Mouse (Mus musculus): ENCODE results near the gene Podxl2. TPM values are rescaled to one million over a fixed set of nuclear protein-coding genes. Genes with fewer than 3 reads are reported as not detected.

Gene Podxl2
- polyA plus RNA-seq, 1 experiment from 2014 or later, result 126 TPM

- Histone ChIP-seq H3K36me3 (peaks cover 47% of the 10 kb centered on the region), H3K27me3 (no peaks in the 10 kb centered on the region), H3K27ac (replicated peaks) (no peak overlapping the region), H3K9me3 (replicated peaks) (no peaks in the 10 kb centered on the region), H3K4me2 (replicated peaks) (no peak overlapping the region), H3K9ac (no peak overlapping the region), H3K4me3 (replicated peaks) (no peak overlapping the region), H3K4me1 (peaks cover 13% of the 10 kb centered on the region)
- 88% methylated on average over 28 of the region's 28 CpGs for WGBS
- no peak for ATAC-seq (ENCODE audit: insufficient number of reproducible peaks, low FRiP score, low TSS enrichment, low read depth)
These were observed 38.5 kb downstream of the Podxl2 start for GRCm38 (mm10) chr6:88836178-88836819.

GRCm38 (mm10) chr6:88835047-88835446, 39.8 kb downstream of the Podxl2 start:
- 55% methylated on average over 5 of the region's 5 CpGs for WGBS
- H3K9me3 ChIP-seq (replicated peaks), result no peaks in the 10 kb centered on the region

DNA sequence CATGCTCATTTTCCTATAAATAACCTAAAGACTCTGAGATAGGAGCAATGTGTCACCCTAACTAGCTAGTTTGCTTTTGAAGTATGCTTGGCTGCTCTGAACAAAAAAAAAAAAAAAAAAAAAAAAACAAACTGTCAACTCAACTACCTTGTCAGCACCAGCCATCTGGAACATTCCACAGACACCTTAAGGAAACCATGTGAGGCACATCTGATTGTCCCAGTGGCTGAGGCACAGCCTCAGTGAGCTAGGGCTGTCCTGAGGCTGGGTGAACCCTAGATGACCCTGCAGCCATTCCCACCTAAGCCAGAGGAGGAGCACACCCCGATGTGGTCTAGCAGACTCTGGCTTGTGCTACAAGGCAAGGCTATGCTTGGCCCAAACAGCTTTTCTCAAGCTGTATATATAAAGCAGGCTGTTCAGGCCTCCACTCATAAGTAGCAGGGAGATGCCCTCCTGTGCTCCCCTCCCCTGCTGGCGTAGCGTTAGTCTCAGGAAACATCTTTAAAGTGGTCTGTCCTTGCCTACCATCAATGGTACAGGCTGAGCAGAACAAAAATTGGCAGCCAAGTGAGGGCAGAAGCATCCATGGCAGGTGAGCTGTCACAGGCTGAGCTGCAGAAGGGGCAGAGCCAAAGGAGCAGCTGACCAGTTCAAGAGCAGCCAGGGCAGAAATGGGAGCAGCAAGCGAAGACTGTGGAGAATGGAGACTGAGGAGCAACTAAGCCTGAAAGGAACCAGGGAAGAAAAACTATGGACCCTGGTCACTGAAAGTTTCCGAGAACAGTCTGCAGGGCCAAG, 41.3 kb downstream of the Podxl2 start:
- peaks cover 34% of the 10 kb centered on the region for H3K36me3 ChIP-seq
- H3K27me3 ChIP-seq, result no peaks in the 10 kb centered on the region
- H3K4me1 ChIP-seq, result 0 out of 2 replicates have a peak, but pooled peaks cover 3% of the 10 kb centered on the region
- no peaks in the 10 kb centered on the region for H3K9me3 ChIP-seq (replicated peaks)
- no peak overlapping the region for H3K4me2 ChIP-seq (replicated peaks)
- no peak overlapping the region for H3K27ac ChIP-seq (replicated peaks)
- WGBS, result 84% methylated on average over 5 of the region's 5 CpGs
- H3K4me3 ChIP-seq (replicated peaks), result no peak overlapping the region
- no peak for ATAC-seq (ENCODE audit: insufficient number of reproducible peaks, low FRiP score, low TSS enrichment, low read depth)
- no peak overlapping the region for H3K9ac ChIP-seq

More at GRCm38 (mm10) chr6:88835047-88835446, 39.8 kb downstream of the Podxl2 start:
- Histone ChIP-seq H3K27me3 (no peaks in the 10 kb centered on the region), H3K36me3 (peaks cover 47% of the 10 kb centered on the region), H3K4me3 (replicated peaks) (no peak overlapping the region), H3K9ac (no peak overlapping the region), H3K4me2 (replicated peaks) (no peak overlapping the region), H3K27ac (replicated peaks) (no peak overlapping the region), H3K4me1 (0 out of 2 replicates have a peak, but pooled peaks cover 3% of the 10 kb centered on the region)
- no peak for ATAC-seq (ENCODE audit: insufficient number of reproducible peaks, low FRiP score, low TSS enrichment, low read depth)

DNA sequence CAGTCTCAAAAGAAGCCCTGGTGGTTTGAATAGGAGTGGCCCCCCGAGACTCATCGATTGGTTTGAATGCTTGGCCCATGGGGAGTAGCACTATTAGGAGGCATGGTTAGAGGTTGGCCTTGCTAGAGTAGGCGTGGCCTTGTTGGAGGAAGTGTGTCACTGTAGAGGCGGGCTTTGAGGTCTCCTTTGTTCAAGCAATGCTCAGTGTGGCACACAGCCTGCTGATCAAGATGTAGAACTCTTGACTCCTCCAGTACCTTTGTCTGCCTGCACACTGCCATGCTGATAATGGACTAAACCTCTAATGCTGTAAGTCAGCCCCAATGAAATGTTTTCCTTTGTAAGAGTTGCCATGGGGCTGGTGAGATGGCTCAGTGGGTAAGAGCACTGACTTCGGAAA, 42.2 kb downstream of the Podxl2 start:
- peak; percentile 50; the same call in 1 of the 2 replicates for ATAC-seq (ENCODE audit: insufficient number of reproducible peaks, low FRiP score, low TSS enrichment, low read depth)
- Histone ChIP-seq H3K9ac (no peak overlapping the region), H3K4me1 (peaks cover 5% of the 10 kb centered on the region), H3K9me3 (replicated peaks) (no peaks in the 10 kb centered on the region), H3K4me3 (replicated peaks) (no peak overlapping the region), H3K36me3 (peaks cover 25% of the 10 kb centered on the region), H3K4me2 (replicated peaks) (no peak overlapping the region), H3K27me3 (no peaks in the 10 kb centered on the region), H3K27ac (replicated peaks) (no peak overlapping the region)
- 76% methylated on average over 5 of the region's 5 CpGs for WGBS

- no peak overlapping the region for H3K4me3 ChIP-seq (replicated peaks)
- peaks cover 17% of the 10 kb centered on the region for H3K4me1 ChIP-seq
- H3K9ac ChIP-seq, result no peak overlapping the region
- peaks cover 14% of the 10 kb centered on the region for H3K36me3 ChIP-seq
- WGBS, result 22% methylated on average over 8 of the region's 8 CpGs
- H3K9me3 ChIP-seq (replicated peaks), result no peaks in the 10 kb centered on the region
- ATAC-seq (ENCODE audit: insufficient number of reproducible peaks, low FRiP score, low TSS enrichment, low read depth), result 0 out of 2 replicates have a peak, but pooled peaks have one; percentile 20
- no peak overlapping the region for H3K27ac ChIP-seq (replicated peaks)
- no peak overlapping the region for H3K4me2 ChIP-seq (replicated peaks)
- H3K27me3 ChIP-seq, result no peaks in the 10 kb centered on the region
These were observed 43.4 kb downstream of the Podxl2 start for GRCm38 (mm10) chr6:88831456-88831855.

DNA sequence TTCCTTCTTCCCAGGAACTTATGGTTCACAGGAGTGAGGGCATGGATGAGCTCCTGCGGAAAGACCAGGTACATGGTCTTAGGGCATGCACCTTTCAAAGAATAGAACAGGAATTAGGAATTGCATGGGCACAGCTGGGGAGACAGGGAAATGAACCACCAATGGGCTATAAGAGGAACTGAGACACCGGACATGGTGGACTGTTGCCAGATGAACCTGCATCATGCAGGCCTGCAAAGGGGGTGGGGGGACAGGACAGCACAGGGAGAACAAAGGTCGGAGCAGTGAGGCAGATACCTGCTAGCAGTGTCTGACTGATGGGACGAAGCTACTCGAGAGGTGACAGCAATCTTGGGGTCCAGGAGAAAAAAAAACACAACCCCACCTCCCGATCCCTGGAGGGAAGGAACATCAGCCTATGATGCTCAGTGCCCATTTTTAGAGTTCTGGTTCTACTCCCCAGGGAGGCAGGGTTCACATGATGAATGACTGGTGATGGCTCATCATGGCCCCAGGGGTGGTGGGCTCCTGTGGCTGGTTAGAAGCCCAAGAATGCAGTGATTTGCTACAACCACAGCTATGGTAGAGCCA, 44.6 kb downstream of the Podxl2 start:
- Histone ChIP-seq H3K9me3 (replicated peaks) (no peaks in the 10 kb centered on the region), H3K4me2 (replicated peaks) (no peak overlapping the region), H3K9ac (no peak overlapping the region), H3K4me3 (replicated peaks) (no peak overlapping the region), H3K27ac (replicated peaks) (no peak overlapping the region), H3K36me3 (peaks cover 3% of the 10 kb centered on the region; the same call in 1 of the 2 replicates), H3K27me3 (no peaks in the 10 kb centered on the region), H3K4me1 (peaks cover 22% of the 10 kb centered on the region)
- no peak for ATAC-seq (ENCODE audit: insufficient number of reproducible peaks, low FRiP score, low TSS enrichment, low read depth)
- WGBS, result 84% methylated on average over 6 of the region's 6 CpGs

- Histone ChIP-seq H3K4me3 (replicated peaks) (no peak overlapping the region), H3K9me3 (replicated peaks) (no peaks in the 10 kb centered on the region), H3K27me3 (no peaks in the 10 kb centered on the region), H3K4me1 (peaks cover 22% of the 10 kb centered on the region), H3K4me2 (replicated peaks) (no peak overlapping the region), H3K27ac (replicated peaks) (no peak overlapping the region), H3K9ac (no peak overlapping the region), H3K36me3 (no peaks in the 10 kb centered on the region)
- no peak for ATAC-seq (ENCODE audit: insufficient number of reproducible peaks, low FRiP score, low TSS enrichment, low read depth)
- WGBS, result 87% methylated on average over 4 of the region's 4 CpGs
These were observed 45.3 kb downstream of the Podxl2 start for GRCm38 (mm10) chr6:88829579-88829978.

- H3K27ac ChIP-seq (replicated peaks), result no peak overlapping the region
- no peak overlapping the region for H3K9ac ChIP-seq
- H3K4me3 ChIP-seq (replicated peaks), result no peak overlapping the region
- no peak overlapping the region for H3K4me2 ChIP-seq (replicated peaks)
- no peak for ATAC-seq (ENCODE audit: insufficient number of reproducible peaks, low FRiP score, low TSS enrichment, low read depth)
- H3K36me3 ChIP-seq, result no peaks in the 10 kb centered on the region
- H3K27me3 ChIP-seq, result no peaks in the 10 kb centered on the region
- no peaks in the 10 kb centered on the region for H3K9me3 ChIP-seq (replicated peaks)
- WGBS, result 59% methylated on average over 15 of the region's 15 CpGs
- H3K4me1 ChIP-seq, result peaks cover 22% of the 10 kb centered on the region
These were observed 46.4 kb downstream of the Podxl2 start for GRCm38 (mm10) chr6:88828206-88829009.

DNA sequence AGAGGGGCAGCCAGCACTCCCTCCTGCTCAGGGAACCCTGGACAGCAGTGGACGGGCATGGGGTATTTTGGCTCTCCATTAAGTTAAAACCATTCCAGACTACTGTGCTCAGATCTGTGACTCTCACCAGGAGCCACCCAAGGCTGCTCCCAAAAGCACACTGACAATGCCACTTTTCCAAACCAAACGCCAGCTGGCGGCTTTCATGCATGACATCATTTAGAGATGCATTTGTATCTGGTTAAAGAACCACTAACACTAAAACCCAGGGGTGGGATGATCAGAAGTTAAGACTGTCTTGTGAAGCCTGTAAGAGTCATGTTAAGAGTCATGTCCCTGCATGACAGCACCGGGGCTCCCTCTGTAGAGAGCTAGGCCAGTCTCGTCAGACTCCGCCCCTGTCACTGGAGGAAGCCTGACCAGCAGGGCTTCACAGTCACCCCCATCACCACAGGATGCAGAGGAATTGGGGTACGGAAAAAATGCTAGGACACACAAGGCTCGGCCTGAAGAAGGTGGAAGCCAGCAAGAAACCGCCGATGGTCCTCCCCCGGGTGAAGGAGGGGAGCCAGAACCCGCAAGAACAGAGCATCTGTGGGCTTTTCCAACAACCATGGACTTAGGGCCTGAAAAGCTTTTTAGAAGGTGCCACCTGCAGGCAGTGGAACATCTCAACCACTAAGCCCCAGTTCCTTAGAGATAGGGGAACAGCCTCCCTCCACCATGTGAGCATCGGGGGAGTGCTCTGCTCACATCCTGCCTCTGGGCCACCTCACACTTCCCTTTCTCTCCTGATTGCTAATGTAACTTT, 47.2 kb downstream of the Podxl2 start:
- Histone ChIP-seq H3K27ac (replicated peaks) (no peak overlapping the region), H3K27me3 (no peaks in the 10 kb centered on the region), H3K4me1 (peaks cover 22% of the 10 kb centered on the region), H3K4me3 (replicated peaks) (no peak overlapping the region), H3K9me3 (replicated peaks) (no peaks in the 10 kb centered on the region), H3K4me2 (replicated peaks) (no peak overlapping the region), H3K36me3 (no peaks in the 10 kb centered on the region), H3K9ac (no peak overlapping the region)
- 59% methylated on average over 13 of the region's 13 CpGs for WGBS
- ATAC-seq (ENCODE audit: insufficient number of reproducible peaks, low FRiP score, low TSS enrichment, low read depth), result no peak

- Histone ChIP-seq H3K9ac (no peak overlapping the region), H3K4me3 (replicated peaks) (no peak overlapping the region), H3K27ac (replicated peaks) (no peak overlapping the region), H3K36me3 (no peaks in the 10 kb centered on the region), H3K27me3 (no peaks in the 10 kb centered on the region), H3K4me1 (peaks cover 22% of the 10 kb centered on the region), H3K4me2 (replicated peaks) (no peak overlapping the region), H3K9me3 (replicated peaks) (no peaks in the 10 kb centered on the region)
- 72% methylated on average over 3 of the region's 3 CpGs for WGBS
- ATAC-seq (ENCODE audit: insufficient number of reproducible peaks, low FRiP score, low TSS enrichment, low read depth), result no peak
These were observed 47.9 kb downstream of the Podxl2 start for GRCm38 (mm10) chr6:88826965-88827364.

Data from embryonic facial prominence, embryonic 15.5 days (tissue).